Mouse (Mus musculus) intestine, postnatal 0 days (tissue): ENCODE data around the gene Ascc1. TPM values are rescaled to one million over a fixed set of nuclear protein-coding genes. Genes with fewer than 3 reads are reported as not detected.
A peak's percentile ranks its signal among the peaks of the same experiment; 100 is the strongest.

Experiments used
- ATAC-seq: fragments of 200-750 bp; cut with Nextera tagmentation; 2 replicates; pipeline ENCODE4 v1.8.0; 2017; ENCODE audit warnings: mild to moderate bottlenecking, moderate TSS enrichment, moderate library complexity
- H3K27ac ChIP-seq: fragments of 300-500 bp; sonication (generic); 2 replicates; pipeline ENCODE4 v1.5.1; 2014; ENCODE audit warnings: mild to moderate bottlenecking, low read depth, low read length, moderate library complexity
- H3K27me3 ChIP-seq: fragments of 300-500 bp; sonication (generic); replicated peaks from 2 replicates; pipeline ENCODE4 v1.6.1; 2014; ENCODE audit warnings: low read length, mixed read lengths; ENCODE audit not compliant: control insufficient read depth, insufficient read depth
- H3K36me3 ChIP-seq: fragments of 300-500 bp; sonication (generic); 2 replicates; pipeline ENCODE4 v1.6.1; 2014; ENCODE audit warnings: mild to moderate bottlenecking, moderate library complexity; ENCODE audit not compliant: control insufficient read depth, insufficient read depth
- H3K4me1 ChIP-seq: fragments of 300-500 bp; sonication (generic); replicated peaks from 2 replicates; pipeline ENCODE4 v1.6.1; 2014; ENCODE audit warnings: antibody characterized with exemption, low read length, mixed read lengths; ENCODE audit not compliant: control insufficient read depth, insufficient read depth
- H3K4me2 ChIP-seq: fragments of 300-500 bp; sonication (generic); replicated peaks from 2 replicates; pipeline ENCODE4 v1.6.1; 2014; ENCODE audit warnings: low read depth, mild to moderate bottlenecking, moderate library complexity
- H3K4me3 ChIP-seq: fragments of 300-500 bp; sonication (generic); 2 replicates; pipeline ENCODE4 v1.5.1; 2014; ENCODE audit warnings: low read depth, low read length
- H3K9ac ChIP-seq: fragments of 300-500 bp; sonication (generic); 2 replicates; pipeline ENCODE4 v1.6.1; 2014; ENCODE audit warnings: mild to moderate bottlenecking, low read depth, low read length
- H3K9me3 ChIP-seq: fragments of 300-500 bp; sonication (generic); 2 replicates; pipeline ENCODE4 v1.6.1; 2016; ENCODE audit warnings: mixed run types; ENCODE audit not compliant: control insufficient read depth
- CTCF ChIP-seq: sonication (generic); IDR thresholded peaks from 2 replicates; pipeline ENCODE4 v1.5.1; 2016; ENCODE audit warnings: low read depth, mild to moderate bottlenecking, control low read depth, antibody characterized with exemption, moderate library complexity
- WGBS: fragments of 180-500 bp; shearing (Covaris S2); extraction: QIAGEN DNeasy Blood & Tissue Kit; methylation state at CpG from one replicate; pipeline ENCODE4 v1.1.7; 2014; 5-methylcytosine and 5-hydroxymethylcytosine counted together
- polyA plus RNA-seq: library from polyadenylated mRNA; unstranded; fragments of >200 nt; fragmentation: Nextera tagmentation; extraction: Ambion mirVana; gene quantifications from 2 replicates; pipeline ENCODE4 v1.2.1, GENCODE M21; 2015

Gene Ascc1
- polyA plus RNA-seq, 1 experiment from 2014 or later, result 28.7 TPM

DNA sequence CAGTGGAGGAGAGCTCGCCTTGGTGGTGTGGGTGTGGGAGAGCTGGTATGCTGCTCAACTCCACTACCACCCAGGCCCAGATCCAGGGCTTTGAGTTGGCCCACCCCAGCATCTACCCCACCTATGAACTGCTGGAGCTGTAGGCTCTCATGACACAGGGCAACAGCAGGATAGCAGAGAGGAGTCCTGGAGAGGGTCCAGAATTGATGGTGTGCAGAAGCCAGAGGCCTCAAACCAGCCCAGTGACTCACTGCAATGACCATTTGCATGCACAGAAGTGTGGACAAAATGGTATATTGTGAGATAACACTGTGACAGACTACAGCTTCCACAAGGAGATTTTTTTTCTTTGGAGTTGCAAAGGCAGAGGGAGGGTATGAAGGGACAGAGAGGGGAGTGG is 21.1 kb downstream of the Ascc1 start:
- Histone ChIP-seq H3K27me3 (no peaks in the 10 kb centered on the region), H3K4me1 (peaks cover 10% of the 10 kb centered on the region; the same call in 1 of the 2 replicates), H3K36me3 (peaks cover 14% of the 10 kb centered on the region; the same call in 1 of the 2 replicates), H3K9ac (no peak overlapping the region), H3K9me3 (no peaks in the 10 kb centered on the region), H3K27ac (no peak overlapping the region), H3K4me2 (no peak overlapping the region), H3K4me3 (no peak overlapping the region)
- no peak for ATAC-seq
- no peak for TF ChIP-seq CTCF
- WGBS, result 95% methylated on average over 1 of the region's 1 CpGs

DNA sequence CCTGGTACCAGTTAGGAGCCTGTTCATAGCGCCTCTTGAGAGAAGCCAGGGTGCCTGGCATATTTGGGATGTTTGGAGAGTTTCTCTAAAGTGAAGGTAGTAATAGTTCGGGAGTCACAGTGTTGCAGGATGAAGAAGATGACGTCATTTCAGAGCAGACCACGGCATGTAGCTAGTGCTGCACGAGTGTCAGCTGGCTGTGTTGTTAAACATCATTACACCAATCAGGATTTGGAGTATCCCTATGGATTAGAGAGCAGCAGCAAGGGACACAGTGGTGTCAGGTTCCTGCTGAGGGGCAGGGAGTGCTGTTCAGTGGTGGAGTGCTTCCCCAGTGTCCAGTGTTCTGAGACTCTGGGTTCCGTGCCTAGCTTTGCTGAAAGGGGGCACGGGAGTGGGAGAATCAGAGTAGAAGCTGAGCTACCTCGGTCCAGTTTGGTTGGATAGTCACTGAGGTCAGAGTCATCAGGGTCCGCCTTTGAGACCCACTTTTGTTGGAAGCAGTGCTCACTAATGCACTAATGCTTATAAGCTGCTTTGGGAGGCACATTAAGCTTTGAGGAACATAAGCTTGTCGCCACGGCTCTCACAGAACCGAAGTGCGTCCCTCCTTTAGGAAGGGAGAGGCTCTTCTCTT is 24.3 kb downstream of the Ascc1 start:
- no peak for ATAC-seq
- Histone ChIP-seq H3K27ac (0 out of 2 replicates have a peak overlapping the region, but pooled peaks have one; percentile 78), H3K36me3 (peaks cover 11% of the 10 kb centered on the region; the same call in 1 of the 2 replicates), H3K4me2 (no peak overlapping the region), H3K4me1 (peaks cover 10% of the 10 kb centered on the region; the same call in 1 of the 2 replicates), H3K9me3 (no peaks in the 10 kb centered on the region), H3K27me3 (no peaks in the 10 kb centered on the region), H3K9ac (peak overlapping the region; percentile 17; the same call in 1 of the 2 replicates), H3K4me3 (no peak overlapping the region)
- 55% methylated on average over 13 of the region's 13 CpGs for WGBS
- TF ChIP-seq CTCF, result no peak

DNA sequence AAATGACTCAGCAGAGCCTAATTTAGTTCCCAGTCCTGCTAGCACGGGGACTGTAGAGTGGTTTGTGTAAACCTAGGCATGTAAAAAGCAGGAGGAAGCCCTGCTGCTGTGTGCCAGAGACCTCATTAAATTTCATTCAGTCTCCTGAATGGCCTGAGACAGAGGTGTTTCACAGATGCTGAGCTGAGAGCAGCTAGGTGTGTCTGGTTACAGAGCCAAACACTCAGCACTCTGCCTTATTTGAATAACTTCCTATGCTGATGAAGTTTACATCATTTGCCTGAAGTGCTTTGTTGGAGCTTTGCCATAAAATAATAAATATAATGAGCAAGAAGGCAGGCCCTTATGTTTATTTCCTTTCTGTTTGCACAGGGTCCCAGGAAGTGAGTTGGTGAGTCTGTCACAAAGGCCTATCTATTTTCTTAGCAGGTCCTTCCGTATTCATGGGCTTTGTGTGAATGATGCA is 25.0 kb downstream of the Ascc1 start:
- H3K4me3 ChIP-seq, result no peak overlapping the region
- peaks cover 8% of the 10 kb centered on the region; the same call in 1 of the 2 replicates for H3K36me3 ChIP-seq
- no peak for TF ChIP-seq CTCF
- H3K27ac ChIP-seq, result peak overlapping the region; percentile 78
- peaks cover 10% of the 10 kb centered on the region; the same call in 1 of the 2 replicates for H3K4me1 ChIP-seq
- WGBS, result 14% methylated on average over 2 of the region's 2 CpGs
- H3K4me2 ChIP-seq, result no peak overlapping the region
- peak; percentile 82 for ATAC-seq
- H3K27me3 ChIP-seq, result no peaks in the 10 kb centered on the region
- no peaks in the 10 kb centered on the region for H3K9me3 ChIP-seq
- peak overlapping the region; percentile 17; the same call in 1 of the 2 replicates for H3K9ac ChIP-seq

DNA sequence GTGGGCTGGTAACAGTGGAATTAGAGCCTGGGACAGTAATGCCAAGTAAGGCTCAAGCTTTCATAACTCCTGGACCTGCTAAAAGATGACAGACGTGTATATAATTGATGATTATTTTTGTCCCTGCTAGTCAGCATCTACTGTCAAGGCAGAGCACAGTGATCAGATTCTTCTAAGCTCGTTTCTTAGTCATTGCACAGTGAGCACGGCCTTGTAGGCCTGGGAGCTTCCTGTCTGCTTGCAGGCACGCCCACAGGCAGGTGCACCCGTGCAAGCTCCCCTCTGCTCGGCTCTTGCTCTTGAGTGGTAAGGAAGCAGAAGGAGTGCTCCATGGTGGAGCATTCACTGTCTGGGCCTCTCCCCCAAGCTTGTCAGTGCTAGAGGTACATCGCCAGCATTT is 25.6 kb downstream of the Ascc1 start:
- Histone ChIP-seq H3K4me2 (no peak overlapping the region), H3K27ac (peak overlapping the region; percentile 78), H3K27me3 (no peaks in the 10 kb centered on the region), H3K36me3 (peaks cover 7% of the 10 kb centered on the region; the same call in 1 of the 2 replicates), H3K9ac (no peak overlapping the region), H3K4me3 (no peak overlapping the region), H3K9me3 (no peaks in the 10 kb centered on the region), H3K4me1 (peaks cover 10% of the 10 kb centered on the region; the same call in 1 of the 2 replicates)
- TF ChIP-seq CTCF, result no peak
- ATAC-seq, result peak; percentile 73
- 46% methylated on average over 7 of the region's 7 CpGs for WGBS

DNA sequence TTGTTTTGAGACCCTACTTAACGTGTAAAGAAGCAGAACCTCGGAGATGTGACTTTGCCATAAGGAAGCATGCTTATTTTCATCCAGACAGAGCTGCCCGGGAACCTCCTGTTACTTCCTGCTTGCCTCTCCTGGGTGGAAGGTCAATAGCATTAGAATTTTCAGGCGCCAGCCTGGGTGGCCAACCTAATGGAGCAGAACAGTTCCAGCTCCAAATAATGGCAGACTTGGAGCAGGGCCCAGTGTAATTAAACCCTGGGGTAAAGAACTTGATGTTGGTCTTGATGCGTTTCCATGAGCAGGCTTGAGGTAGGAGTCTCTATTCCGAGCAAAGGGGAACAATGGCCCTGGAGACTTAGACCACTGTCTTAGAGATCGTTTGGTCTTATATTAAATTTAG is 26.4 kb downstream of the Ascc1 start:
- WGBS, result 62% methylated on average over 7 of the region's 7 CpGs
- Histone ChIP-seq H3K4me1 (peaks cover 10% of the 10 kb centered on the region; the same call in 1 of the 2 replicates), H3K4me2 (no peak overlapping the region), H3K9me3 (no peaks in the 10 kb centered on the region), H3K27me3 (no peaks in the 10 kb centered on the region), H3K4me3 (no peak overlapping the region), H3K36me3 (peaks cover 2% of the 10 kb centered on the region; the same call in 1 of the 2 replicates), H3K27ac (0 out of 2 replicates have a peak overlapping the region, but pooled peaks have one; percentile 78), H3K9ac (no peak overlapping the region)
- ATAC-seq, result no peak
- TF ChIP-seq CTCF, result no peak

DNA sequence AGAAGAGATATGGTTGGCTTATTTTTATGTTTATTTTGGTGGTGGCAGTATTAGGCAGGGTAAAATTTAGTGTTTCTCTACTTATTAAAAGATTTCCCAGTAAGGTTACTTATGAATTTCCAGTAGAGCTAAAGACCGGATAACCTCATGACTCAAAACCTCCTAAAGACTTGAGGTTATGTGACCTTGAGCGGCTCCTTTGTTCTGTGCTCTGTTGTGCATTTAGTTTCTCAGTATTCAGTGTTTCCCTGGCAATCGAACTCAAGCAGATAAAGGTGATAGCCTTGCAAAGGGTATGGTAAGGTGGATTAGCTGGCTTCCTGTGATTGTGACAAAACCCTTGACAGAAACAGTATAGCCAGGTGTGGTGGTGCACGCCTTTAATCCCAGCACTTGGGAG is 26.8 kb downstream of the Ascc1 start:
- no peak overlapping the region for H3K4me3 ChIP-seq
- TF ChIP-seq CTCF, result no peak
- 83% methylated on average over 4 of the region's 4 CpGs for WGBS
- H3K36me3 ChIP-seq, result no peaks in the 10 kb centered on the region; the same call in 1 of the 2 replicates
- no peak overlapping the region for H3K4me2 ChIP-seq
- 0 out of 2 replicates have a peak overlapping the region, but pooled peaks have one; percentile 78 for H3K27ac ChIP-seq
- no peak for ATAC-seq
- H3K9me3 ChIP-seq, result no peaks in the 10 kb centered on the region
- H3K27me3 ChIP-seq, result no peaks in the 10 kb centered on the region
- no peak overlapping the region for H3K9ac ChIP-seq
- peaks cover 10% of the 10 kb centered on the region; the same call in 1 of the 2 replicates for H3K4me1 ChIP-seq
